Mouse (Mus musculus): ENCODE measurements at regions not wholly inside any gene's neighbourhood (a gene's known extent, or its start where the extent isn't known, plus 50 kb on each side); places are given as distances from the start of the nearest gene placed in this dataset.

- Histone ChIP-seq H3K4me2 (no peak overlapping the region), H3K27ac (no peak overlapping the region), H3K4me3 (no peak overlapping the region), H3K9me3 (no peaks in the 10 kb centered on the region), H3K9ac (no peak overlapping the region), H3K27me3 (replicated peaks) (no peaks in the 10 kb centered on the region), H3K36me3 (replicated peaks) (no peaks in the 10 kb centered on the region), H3K4me1 (no peaks in the 10 kb centered on the region)
- WGBS, result 96% methylated on average over 1 of the region's 1 CpGs
- ATAC-seq (replicated peaks), result no peak
Measured at GRCm38 (mm10) chr12:17601245-17602023, 56.8 kb downstream of the Odc1 start.

- Histone ChIP-seq H3K4me3 (no peak overlapping the region), H3K4me2 (no peak overlapping the region), H3K9ac (no peak overlapping the region), H3K27me3 (replicated peaks) (no peaks in the 10 kb centered on the region), H3K9me3 (no peaks in the 10 kb centered on the region), H3K27ac (no peak overlapping the region), H3K4me1 (no peaks in the 10 kb centered on the region), H3K36me3 (replicated peaks) (no peaks in the 10 kb centered on the region)
- no peak for ATAC-seq (replicated peaks)
- WGBS, result 88% methylated on average over 2 of the region's 2 CpGs
Measured at GRCm38 (mm10) chr12:17603576-17603975, 59.0 kb downstream of the Odc1 start.

GRCm38 (mm10) chr12:17610384-17610783 is 65.8 kb downstream of the Odc1 start:
- H3K4me3 ChIP-seq, result no peak overlapping the region
- H3K27me3 ChIP-seq (replicated peaks), result no peaks in the 10 kb centered on the region
- no peak overlapping the region for H3K4me2 ChIP-seq
- no peaks in the 10 kb centered on the region for H3K36me3 ChIP-seq (replicated peaks)
- WGBS, result 91% methylated on average over 1 of the region's 1 CpGs
- H3K4me1 ChIP-seq, result no peaks in the 10 kb centered on the region
- no peaks in the 10 kb centered on the region for H3K9me3 ChIP-seq
- no peak overlapping the region for H3K27ac ChIP-seq
- no peak overlapping the region for H3K9ac ChIP-seq
- ATAC-seq (replicated peaks), result no peak

GRCm38 (mm10) chr12:17611988-17612387 is 67.4 kb downstream of the Odc1 start:
- H3K27ac ChIP-seq, result no peak overlapping the region
- no peaks in the 10 kb centered on the region for H3K4me1 ChIP-seq
- H3K9me3 ChIP-seq, result no peaks in the 10 kb centered on the region
- 88% methylated on average over 3 of the region's 3 CpGs for WGBS
- no peaks in the 10 kb centered on the region for H3K27me3 ChIP-seq (replicated peaks)
- H3K9ac ChIP-seq, result no peak overlapping the region
- no peaks in the 10 kb centered on the region for H3K36me3 ChIP-seq (replicated peaks)
- no peak for ATAC-seq (replicated peaks)
- H3K4me3 ChIP-seq, result no peak overlapping the region
- H3K4me2 ChIP-seq, result no peak overlapping the region

GRCm38 (mm10) chr12:17618300-17618699 is 72.4 kb upstream of the Hpcal1 start:
- no peak for ATAC-seq (replicated peaks)
- Histone ChIP-seq H3K4me3 (no peak overlapping the region), H3K9ac (no peak overlapping the region), H3K4me2 (no peak overlapping the region), H3K27ac (no peak overlapping the region), H3K4me1 (no peaks in the 10 kb centered on the region), H3K36me3 (replicated peaks) (no peaks in the 10 kb centered on the region), H3K27me3 (replicated peaks) (no peaks in the 10 kb centered on the region), H3K9me3 (no peaks in the 10 kb centered on the region)
- WGBS, result 43% methylated on average over 2 of the region's 2 CpGs

GRCm38 (mm10) chr12:17620226-17620625 is 70.4 kb upstream of the Hpcal1 start:
- 57% methylated on average over 6 of the region's 6 CpGs for WGBS

GRCm38 (mm10) chr12:17621487-17621888 is 69.2 kb upstream of the Hpcal1 start:
- H3K4me2 ChIP-seq, result no peak overlapping the region
- H3K9ac ChIP-seq, result no peak overlapping the region
- H3K4me1 ChIP-seq, result peaks cover 5% of the 10 kb centered on the region
- 15% methylated on average over 6 of the region's 6 CpGs for WGBS
- 0 out of 2 replicates have a peak, but pooled peaks have one; percentile 11 for ATAC-seq (replicated peaks)
- no peaks in the 10 kb centered on the region for H3K27me3 ChIP-seq (replicated peaks)
- no peaks in the 10 kb centered on the region for H3K36me3 ChIP-seq (replicated peaks)
- H3K4me3 ChIP-seq, result no peak overlapping the region
- H3K9me3 ChIP-seq, result no peaks in the 10 kb centered on the region
- no peak overlapping the region for H3K27ac ChIP-seq

More at GRCm38 (mm10) chr12:17620226-17620625, 70.4 kb upstream of the Hpcal1 start:
- Histone ChIP-seq H3K9ac (no peak overlapping the region), H3K36me3 (replicated peaks) (no peaks in the 10 kb centered on the region), H3K27me3 (replicated peaks) (no peaks in the 10 kb centered on the region), H3K4me2 (no peak overlapping the region), H3K27ac (no peak overlapping the region), H3K4me3 (no peak overlapping the region), H3K4me1 (no peaks in the 10 kb centered on the region), H3K9me3 (no peaks in the 10 kb centered on the region)
- ATAC-seq (replicated peaks), result no peak

GRCm38 (mm10) chr12:17622509-17623005 is 68.1 kb upstream of the Hpcal1 start:
- WGBS, result 42% methylated on average over 8 of the region's 8 CpGs
- Histone ChIP-seq H3K9me3 (no peaks in the 10 kb centered on the region), H3K27ac (no peak overlapping the region), H3K4me2 (no peak overlapping the region), H3K9ac (no peak overlapping the region), H3K36me3 (replicated peaks) (no peaks in the 10 kb centered on the region), H3K4me3 (no peak overlapping the region), H3K27me3 (replicated peaks) (no peaks in the 10 kb centered on the region), H3K4me1 (peaks cover 5% of the 10 kb centered on the region)
- ATAC-seq (replicated peaks), result no peak

GRCm38 (mm10) chr12:17626043-17626442 is 64.6 kb upstream of the Hpcal1 start:
- Histone ChIP-seq H3K27ac (no peak overlapping the region), H3K27me3 (replicated peaks) (no peaks in the 10 kb centered on the region), H3K4me3 (no peak overlapping the region), H3K4me1 (peaks cover 5% of the 10 kb centered on the region), H3K9me3 (no peaks in the 10 kb centered on the region), H3K9ac (no peak overlapping the region), H3K4me2 (no peak overlapping the region), H3K36me3 (replicated peaks) (no peaks in the 10 kb centered on the region)
- peak; percentile 40 for ATAC-seq (replicated peaks)
- 10% methylated on average over 3 of the region's 3 CpGs for WGBS

- H3K27me3 ChIP-seq (replicated peaks), result no peaks in the 10 kb centered on the region
- H3K9me3 ChIP-seq, result no peaks in the 10 kb centered on the region
- H3K27ac ChIP-seq, result no peak overlapping the region
- H3K4me3 ChIP-seq, result no peak overlapping the region
- no peak overlapping the region for H3K9ac ChIP-seq
- H3K36me3 ChIP-seq (replicated peaks), result no peaks in the 10 kb centered on the region
- H3K4me1 ChIP-seq, result peaks cover 2% of the 10 kb centered on the region
- WGBS, result 88% methylated on average over 2 of the region's 2 CpGs
- no peak for ATAC-seq (replicated peaks)
- no peak overlapping the region for H3K4me2 ChIP-seq
Measured at GRCm38 (mm10) chr12:17631161-17631560, 59.5 kb upstream of the Hpcal1 start.

GRCm38 (mm10) chr12:17636146-17636545 is 54.5 kb upstream of the Hpcal1 start:
- no peaks in the 10 kb centered on the region for H3K4me1 ChIP-seq
- no peaks in the 10 kb centered on the region for H3K27me3 ChIP-seq (replicated peaks)
- H3K9me3 ChIP-seq, result no peaks in the 10 kb centered on the region
- H3K27ac ChIP-seq, result no peak overlapping the region
- no peaks in the 10 kb centered on the region for H3K36me3 ChIP-seq (replicated peaks)
- no peak overlapping the region for H3K9ac ChIP-seq
- H3K4me2 ChIP-seq, result no peak overlapping the region
- ATAC-seq (replicated peaks), result no peak
- no peak overlapping the region for H3K4me3 ChIP-seq
- 77% methylated on average over 8 of the region's 8 CpGs for WGBS

- H3K9ac ChIP-seq, result no peak overlapping the region
- no peaks in the 10 kb centered on the region for H3K27me3 ChIP-seq (replicated peaks)
- no peak overlapping the region for H3K4me2 ChIP-seq
- H3K4me1 ChIP-seq, result no peaks in the 10 kb centered on the region
- no peak overlapping the region for H3K4me3 ChIP-seq
- 83% methylated on average over 6 of the region's 6 CpGs for WGBS
- no peak overlapping the region for H3K27ac ChIP-seq
- no peaks in the 10 kb centered on the region for H3K36me3 ChIP-seq (replicated peaks)
- H3K9me3 ChIP-seq, result no peaks in the 10 kb centered on the region
- ATAC-seq (replicated peaks), result no peak
Measured at GRCm38 (mm10) chr12:17636590-17636989, 54.1 kb upstream of the Hpcal1 start.

Measured in midbrain, embryonic 15.5 days (tissue).